Mouse (Mus musculus): ENCODE measurements at regions not wholly inside any gene's neighbourhood (a gene's known extent, or its start where the extent isn't known, plus 50 kb on each side); places are given as distances from the start of the nearest gene placed in this dataset.

DNA sequence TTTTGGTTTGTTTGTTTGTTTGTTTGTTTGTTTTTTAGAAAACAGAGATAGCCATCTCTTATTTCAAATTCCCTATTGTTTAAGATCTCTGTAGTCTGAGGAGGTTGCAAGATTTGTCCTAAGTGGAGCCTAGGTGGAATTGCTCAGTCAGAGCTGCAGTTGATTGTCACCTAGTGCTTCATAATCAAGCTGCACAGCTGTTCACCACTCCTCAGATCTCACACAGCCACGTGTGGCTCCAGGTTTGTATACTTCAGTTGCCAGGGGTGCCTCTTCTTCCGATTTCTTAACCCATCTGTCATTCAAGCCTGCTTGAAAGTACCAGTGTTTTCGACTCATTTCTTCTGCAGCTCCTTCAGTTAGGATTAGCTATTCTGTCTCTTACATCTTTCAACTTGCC is 342.3 kb downstream of the Foxo1 start:
- no peak for ATAC-seq (ENCODE audit: extremely low read depth, insufficient number of reproducible peaks, low FRiP score, poor library complexity, severe bottlenecking)
- Histone ChIP-seq H3K4me3 (ENCODE audit: low read depth, low read length) (no peak overlapping the region), H3K36me3 (replicated peaks) (no peaks in the 10 kb centered on the region), H3K27me3 (ENCODE audit: insufficient read depth, low read length) (no peaks in the 10 kb centered on the region), H3K4me1 (ENCODE audit: insufficient read depth, low read depth, low read length) (no peaks in the 10 kb centered on the region), H3K9me3 (replicated peaks) (peaks cover 27% of the 10 kb centered on the region)
- no peak for DNase-seq (ENCODE audit: low spot score)
- no peak for TF ChIP-seq CTCF (IDR thresholded peaks at IDR 0.05; ENCODE audit: low read depth, low read length)
- no peak for TF ChIP-seq TAL1 (conservative IDR thresholded peaks at IDR 0.05; ENCODE audit: low read depth, low read length)
- TF ChIP-seq POLR2AphosphoS5 (IDR thresholded peaks at IDR 0.05; ENCODE audit: insufficient replicate concordance, low read depth, low read length), result no peak
- no peak for TF ChIP-seq GATA2 (IDR thresholded peaks at IDR 0.05; ENCODE audit: borderline replicate concordance, low read depth, low read length)
- TF ChIP-seq GATA1 (IDR thresholded peaks at IDR 0.05; ENCODE audit: borderline replicate concordance, low read length), result no peak

DNA sequence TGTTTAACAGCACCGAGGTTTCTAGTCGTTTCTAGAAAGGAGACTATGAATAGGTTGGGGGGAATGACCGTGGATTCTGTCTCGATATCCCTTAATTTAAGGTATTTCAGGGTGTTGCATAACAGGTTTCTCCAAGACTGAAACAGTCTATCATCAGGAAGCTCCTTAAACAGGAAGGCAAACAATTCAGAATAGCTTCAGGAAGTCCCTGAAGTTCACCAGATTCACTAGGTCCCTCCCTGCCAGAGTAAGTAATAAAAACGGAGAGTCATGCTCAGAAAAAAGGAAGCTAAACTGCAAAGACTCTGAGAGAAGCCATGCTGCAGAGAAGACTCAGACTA is 339.9 kb downstream of the Foxo1 start:
- DNase-seq (ENCODE audit: low spot score) (no peak), ATAC-seq (ENCODE audit: extremely low read depth, insufficient number of reproducible peaks, low FRiP score, poor library complexity, severe bottlenecking) (no peak)
- Histone ChIP-seq H3K4me1 (ENCODE audit: insufficient read depth, low read depth, low read length) (no peaks in the 10 kb centered on the region), H3K9me3 (replicated peaks) (peaks cover 39% of the 10 kb centered on the region), H3K27me3 (ENCODE audit: insufficient read depth, low read length) (no peaks in the 10 kb centered on the region), H3K4me3 (ENCODE audit: low read depth, low read length) (no peak overlapping the region), H3K36me3 (replicated peaks) (no peaks in the 10 kb centered on the region)
- TF ChIP-seq CTCF (IDR thresholded peaks at IDR 0.05; ENCODE audit: low read depth, low read length), result no peak

DNA sequence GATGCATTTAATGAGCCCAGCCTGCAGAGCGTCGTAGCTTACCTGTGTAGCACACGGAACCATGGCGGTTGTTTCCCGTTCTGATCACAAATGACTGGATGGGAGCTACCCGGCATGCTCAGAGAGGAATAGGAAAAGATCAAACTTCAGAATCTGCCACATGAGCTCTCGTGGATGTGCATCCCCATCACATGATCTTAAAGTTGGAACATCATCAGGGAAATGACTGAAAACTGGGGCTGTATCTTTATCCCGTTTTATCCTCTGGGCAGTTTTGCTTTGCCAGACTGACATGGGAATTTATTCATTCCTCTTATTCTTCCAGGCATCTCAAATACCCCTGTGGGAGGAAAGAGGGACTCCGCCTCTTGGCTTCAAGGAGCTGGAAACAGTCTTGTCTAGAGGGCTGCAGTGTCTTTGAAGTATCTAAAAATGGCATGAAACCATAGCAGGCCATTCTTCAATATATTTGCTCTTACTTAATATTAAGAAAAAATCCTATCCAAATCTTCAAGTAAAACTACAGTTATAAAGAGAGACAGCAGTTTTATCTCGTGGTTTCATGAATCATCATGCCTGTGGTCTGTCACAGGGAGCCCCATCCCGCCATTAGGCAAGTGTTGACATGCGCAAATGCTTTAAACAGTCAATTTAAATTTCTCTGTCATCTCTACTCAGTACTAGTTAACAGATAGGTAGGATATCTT is 339.4 kb downstream of the Foxo1 start:
- Histone ChIP-seq H3K9me3 (replicated peaks) (peaks cover 44% of the 10 kb centered on the region), H3K36me3 (replicated peaks) (no peaks in the 10 kb centered on the region), H3K4me3 (ENCODE audit: low read depth, low read length) (no peak overlapping the region), H3K4me1 (ENCODE audit: insufficient read depth, low read depth, low read length) (no peaks in the 10 kb centered on the region), H3K27me3 (ENCODE audit: insufficient read depth, low read length) (no peaks in the 10 kb centered on the region)
- ATAC-seq (ENCODE audit: extremely low read depth, insufficient number of reproducible peaks, low FRiP score, poor library complexity, severe bottlenecking) (no peak), DNase-seq (ENCODE audit: low spot score) (no peak)
- TF ChIP-seq GATA1 (IDR thresholded peaks at IDR 0.05; ENCODE audit: borderline replicate concordance, low read length) (no peak), CTCF (IDR thresholded peaks at IDR 0.05; ENCODE audit: low read depth, low read length) (no peak), TAL1 (conservative IDR thresholded peaks at IDR 0.05; ENCODE audit: low read depth, low read length) (no peak), POLR2AphosphoS5 (IDR thresholded peaks at IDR 0.05; ENCODE audit: insufficient replicate concordance, low read depth, low read length) (no peak), GATA2 (IDR thresholded peaks at IDR 0.05; ENCODE audit: borderline replicate concordance, low read depth, low read length) (no peak)

- DNase-seq (ENCODE audit: low spot score) (no peak), ATAC-seq (ENCODE audit: extremely low read depth, insufficient number of reproducible peaks, low FRiP score, poor library complexity, severe bottlenecking) (no peak)
- no peaks in the 10 kb centered on the region for H3K27me3 ChIP-seq (ENCODE audit: insufficient read depth, low read length)
- no peaks in the 10 kb centered on the region for H3K36me3 ChIP-seq (replicated peaks)
- no peak overlapping the region for H3K4me3 ChIP-seq (ENCODE audit: low read depth, low read length)
- TF ChIP-seq POLR2AphosphoS5 (IDR thresholded peaks at IDR 0.05; ENCODE audit: insufficient replicate concordance, low read depth, low read length), result no peak
- no peak for TF ChIP-seq CTCF (IDR thresholded peaks at IDR 0.05; ENCODE audit: low read depth, low read length)
- no peak for TF ChIP-seq GATA2 (IDR thresholded peaks at IDR 0.05; ENCODE audit: borderline replicate concordance, low read depth, low read length)
- no peaks in the 10 kb centered on the region for H3K4me1 ChIP-seq (ENCODE audit: insufficient read depth, low read depth, low read length)
- H3K9me3 ChIP-seq (replicated peaks), result peaks cover 57% of the 10 kb centered on the region
Measured at GRCm38 (mm10) chr3:52605261-52605771, 337.2 kb downstream of the Foxo1 start.

GRCm38 (mm10) chr3:52603244-52603704 is 335.1 kb downstream of the Foxo1 start:
- no peaks in the 10 kb centered on the region for H3K36me3 ChIP-seq (replicated peaks)
- ATAC-seq (ENCODE audit: extremely low read depth, insufficient number of reproducible peaks, low FRiP score, poor library complexity, severe bottlenecking) (no peak), DNase-seq (ENCODE audit: low spot score) (no peak)
- no peak for TF ChIP-seq GATA1 (IDR thresholded peaks at IDR 0.05; ENCODE audit: borderline replicate concordance, low read length)
- no peak for TF ChIP-seq CTCF (IDR thresholded peaks at IDR 0.05; ENCODE audit: low read depth, low read length)
- TF ChIP-seq POLR2AphosphoS5 (IDR thresholded peaks at IDR 0.05; ENCODE audit: insufficient replicate concordance, low read depth, low read length), result no peak
- no peak for TF ChIP-seq TAL1 (conservative IDR thresholded peaks at IDR 0.05; ENCODE audit: low read depth, low read length)
- TF ChIP-seq GATA2 (IDR thresholded peaks at IDR 0.05; ENCODE audit: borderline replicate concordance, low read depth, low read length), result no peak
- H3K4me1 ChIP-seq (ENCODE audit: insufficient read depth, low read depth, low read length), result no peaks in the 10 kb centered on the region
- no peak overlapping the region for H3K4me3 ChIP-seq (ENCODE audit: low read depth, low read length)
- H3K27me3 ChIP-seq (ENCODE audit: insufficient read depth, low read length), result no peaks in the 10 kb centered on the region
- H3K9me3 ChIP-seq (replicated peaks), result peaks cover 65% of the 10 kb centered on the region

DNA sequence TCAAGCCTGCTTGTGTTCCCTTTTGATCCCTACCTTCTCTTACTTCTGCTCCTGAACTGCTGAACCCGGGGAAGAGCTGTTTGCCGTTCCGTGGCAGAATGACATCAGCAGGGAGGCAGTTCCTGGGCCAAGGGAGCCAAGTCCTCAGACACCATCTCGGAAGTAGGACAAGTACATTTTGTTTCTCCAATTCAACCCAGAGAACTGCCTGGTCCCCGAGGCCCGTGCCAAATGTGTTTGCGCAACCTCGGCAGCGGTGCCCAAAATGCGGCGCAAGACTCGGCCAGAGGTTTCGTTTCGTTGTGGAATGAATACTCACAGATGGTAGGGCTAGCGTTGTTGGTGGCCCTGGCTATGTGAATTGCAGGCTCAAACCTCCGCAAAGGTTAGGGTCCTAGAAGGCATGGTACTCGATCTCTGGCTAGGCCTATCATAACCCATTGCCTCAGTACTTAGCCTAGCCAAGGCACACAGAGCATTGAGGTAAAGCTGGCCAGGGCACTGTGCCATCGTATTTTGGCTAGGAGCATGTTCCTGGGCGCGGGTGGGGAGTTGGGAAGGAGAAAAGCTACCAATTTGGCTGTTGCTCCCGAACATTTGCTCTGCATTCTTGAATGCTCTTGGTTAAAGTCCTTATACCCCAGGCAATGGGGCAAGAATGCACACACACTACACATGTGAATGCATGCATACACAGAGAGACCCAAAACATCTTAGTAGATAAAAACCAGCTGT is 333.0 kb downstream of the Foxo1 start:
- Histone ChIP-seq H3K4me3 (ENCODE audit: low read depth, low read length) (no peak overlapping the region), H3K4me1 (ENCODE audit: insufficient read depth, low read depth, low read length) (no peaks in the 10 kb centered on the region), H3K9me3 (replicated peaks) (peaks cover 62% of the 10 kb centered on the region), H3K27me3 (ENCODE audit: insufficient read depth, low read length) (no peaks in the 10 kb centered on the region), H3K36me3 (replicated peaks) (no peaks in the 10 kb centered on the region)
- ATAC-seq (ENCODE audit: extremely low read depth, insufficient number of reproducible peaks, low FRiP score, poor library complexity, severe bottlenecking) (no peak), DNase-seq (ENCODE audit: low spot score) (no peak)
- TF ChIP-seq POLR2AphosphoS5 (IDR thresholded peaks at IDR 0.05; ENCODE audit: insufficient replicate concordance, low read depth, low read length) (no peak), CTCF (IDR thresholded peaks at IDR 0.05; ENCODE audit: low read depth, low read length) (no peak), GATA1 (IDR thresholded peaks at IDR 0.05; ENCODE audit: borderline replicate concordance, low read length) (no peak), GATA2 (IDR thresholded peaks at IDR 0.05; ENCODE audit: borderline replicate concordance, low read depth, low read length) (no peak), TAL1 (conservative IDR thresholded peaks at IDR 0.05; ENCODE audit: low read depth, low read length) (no peak)
